Mouse (Mus musculus) heart, postnatal 10 days (tissue): ENCODE results near the gene Hmgb4. TPM values are rescaled to one million over a fixed set of nuclear protein-coding genes. Genes with fewer than 3 reads are reported as not detected.

Source experiments
- DNase-seq, 2 experiments: peaks; one replicate each; pipeline ENCODE4 v3.0.0; 2021
- intact Hi-C: fragments of 180-260 bp; cut with DNase I; formaldehyde crosslinking; loops from one replicate; pipeline ENCODE4 v1.15.1; 2025
- total RNA-seq, 2 experiments: library from RNA; stranded (reverse); gene quantifications; 2 replicates each; pipeline ENCODE4 v1.2.3; 2021

Hmgb4 gene
- not detected for total RNA-seq

DNA sequence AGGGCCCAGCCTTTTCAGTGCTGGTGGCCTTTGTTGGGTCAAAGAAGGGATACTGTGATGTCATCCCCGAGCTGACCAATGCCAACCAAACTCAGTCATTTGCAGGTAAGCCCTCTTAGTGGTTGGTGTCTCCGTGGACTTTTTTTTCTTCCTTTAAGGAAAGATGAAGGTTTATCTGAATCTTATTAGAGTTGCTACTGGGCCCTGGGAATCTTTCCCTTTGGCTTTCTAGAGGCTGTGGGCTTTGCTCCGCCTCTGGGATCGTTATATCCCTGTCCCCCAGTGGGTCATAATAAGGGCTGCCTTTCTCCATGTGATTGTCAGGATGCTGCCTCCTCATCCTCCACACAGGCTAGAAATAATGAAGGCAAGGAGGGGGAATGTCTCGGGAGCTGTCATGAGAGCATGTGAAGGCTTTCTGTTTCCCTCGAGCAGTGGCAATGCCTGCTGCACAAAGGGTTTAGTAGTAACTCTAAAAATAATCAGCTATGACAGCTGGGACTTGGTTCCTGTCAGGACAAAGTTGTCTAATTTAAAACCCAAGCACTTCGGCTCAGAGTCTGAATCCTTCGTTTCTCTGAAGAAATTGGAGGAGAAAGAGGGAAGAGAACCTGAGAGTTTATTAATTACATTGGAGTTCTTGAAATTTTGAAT is at the start of gene Hmgb4:
Hmgb4 (minus strand) TSS at position 51 of the 654 bp plus-strand sequence.
- intact Hi-C loops = no loop called here
- DNase-seq = no peak

DNA sequence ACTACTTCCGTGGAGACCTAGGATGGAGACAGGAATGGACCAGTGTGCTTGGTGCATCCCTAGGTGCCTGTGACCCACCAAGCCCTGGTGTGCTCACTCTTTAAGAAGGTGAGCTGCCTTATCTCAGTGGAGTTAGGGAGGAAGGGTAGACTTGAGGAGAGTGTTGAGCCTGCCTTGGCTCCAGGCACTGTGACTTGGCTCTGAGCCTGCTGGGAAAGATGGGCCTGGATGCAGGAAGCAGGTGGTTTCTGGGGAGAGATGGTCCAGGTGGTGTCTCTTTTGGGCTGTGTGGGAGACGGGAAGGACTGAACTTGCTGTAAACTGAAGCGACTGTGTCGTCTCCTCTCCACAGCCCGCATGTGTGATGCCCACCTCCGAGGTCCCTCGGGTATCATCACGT is 45.3 kb upstream of the Hmgb4 start:
- intact Hi-C loops = no loop called here
- no peak for DNase-seq

DNA sequence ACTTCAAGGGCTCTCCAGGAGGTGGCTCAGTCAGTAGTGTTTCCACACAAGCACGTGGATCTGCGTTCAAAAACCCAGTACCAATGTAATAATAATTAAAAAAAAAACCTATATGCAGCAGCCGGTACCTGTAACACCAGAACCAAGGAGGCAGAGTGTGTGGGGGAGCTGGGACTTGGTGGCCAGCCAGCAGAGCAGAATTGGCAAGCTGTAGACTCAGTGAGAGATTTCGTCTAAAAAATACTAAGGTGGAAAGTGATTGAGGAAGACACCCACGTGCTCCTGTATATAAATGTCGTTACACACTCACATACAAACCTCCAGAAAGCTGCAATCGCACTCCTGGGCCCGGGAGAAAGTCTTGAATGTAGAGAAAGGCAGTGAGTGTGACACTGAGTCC is 43.3 kb upstream of the Hmgb4 start:
- intact Hi-C loops = no loop called here
- no peak for DNase-seq

DNA sequence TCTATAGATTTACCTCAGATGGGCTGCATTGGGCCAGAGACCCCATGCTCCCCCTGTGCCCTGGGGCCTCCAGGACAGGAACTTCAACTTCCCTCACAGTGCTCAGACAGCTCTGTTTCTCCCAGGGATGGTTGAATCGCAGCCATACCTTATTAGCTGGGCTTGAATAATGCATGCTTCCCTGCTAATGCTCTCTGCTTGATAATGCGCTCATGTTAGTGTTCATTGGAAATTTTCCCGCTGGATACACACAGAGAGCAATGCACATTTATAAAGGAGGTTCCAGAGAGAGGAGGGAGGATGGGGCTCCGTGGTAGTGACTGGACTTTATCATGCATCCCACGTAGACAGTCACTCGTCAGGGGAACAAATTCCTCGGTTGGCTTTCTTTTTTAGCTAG is 27.3 kb upstream of the Hmgb4 start:
- intact Hi-C loops = no loop called here
- DNase-seq = no peak

DNA sequence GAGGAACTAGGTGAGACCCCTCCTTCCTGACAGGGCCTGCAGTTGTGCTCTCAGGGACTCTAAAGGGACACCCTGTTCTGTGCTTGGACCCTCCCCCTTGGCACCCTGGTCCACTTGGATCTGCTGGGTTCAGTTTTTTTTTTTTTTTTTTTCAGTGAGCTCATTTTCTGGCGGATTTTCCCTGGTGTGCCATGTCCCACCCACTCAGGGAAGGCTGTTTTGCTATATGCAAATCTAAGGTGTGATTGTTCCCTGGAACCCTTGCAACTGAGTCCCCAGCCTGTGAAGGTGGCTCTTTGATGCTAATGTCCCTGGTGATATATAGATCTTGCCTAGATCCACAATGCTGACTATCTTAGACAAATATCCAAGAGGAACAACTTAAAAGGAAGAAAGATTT is 24.3 kb upstream of the Hmgb4 start:
- no peak for DNase-seq
- intact Hi-C loops = no loop called here

DNA sequence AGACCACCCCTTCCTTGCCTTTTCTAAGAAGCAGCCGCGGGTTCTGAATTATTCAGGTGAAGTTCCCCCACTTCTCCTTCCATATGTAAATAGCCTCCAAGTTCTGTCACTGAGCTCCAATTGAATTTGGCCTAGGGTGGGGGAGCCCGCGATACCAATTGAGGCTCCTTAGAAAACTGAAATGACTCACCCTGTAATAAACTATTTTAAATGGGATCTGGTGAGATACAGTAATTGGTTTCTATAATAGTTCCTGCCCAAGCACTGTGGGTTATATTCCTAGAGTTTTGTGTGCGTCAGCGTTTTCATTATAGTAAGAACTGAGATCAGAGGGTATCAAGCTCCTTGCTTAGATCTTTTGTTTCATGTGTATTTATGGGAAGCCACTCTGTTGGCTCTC is 14.8 kb upstream of the Hmgb4 start:
- intact Hi-C loops = no loop called here

DNA sequence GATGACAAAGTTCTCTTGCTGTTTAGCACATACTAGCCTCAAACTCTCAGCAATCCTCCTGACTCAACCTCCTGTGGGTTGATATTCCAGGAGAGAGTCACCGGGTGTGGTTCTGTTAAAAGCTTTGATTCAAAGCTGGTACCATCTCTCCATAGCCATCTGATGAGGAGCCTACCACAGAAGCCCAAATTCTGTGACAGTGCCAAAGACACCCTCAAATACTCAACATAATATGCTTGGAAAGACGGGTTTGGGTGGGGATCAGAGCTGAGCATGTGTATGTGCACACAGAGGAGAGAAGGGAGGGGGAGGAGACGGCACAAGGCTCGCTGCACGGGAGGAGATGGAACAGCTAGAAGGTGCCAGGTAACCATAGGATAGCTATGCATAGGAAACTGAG is 14.4 kb upstream of the Hmgb4 start:
- no peak for DNase-seq
- intact Hi-C loops = no loop called here

More for the DNA sequence above, 14.8 kb upstream of the Hmgb4 start:
- DNase-seq = no peak

DNA sequence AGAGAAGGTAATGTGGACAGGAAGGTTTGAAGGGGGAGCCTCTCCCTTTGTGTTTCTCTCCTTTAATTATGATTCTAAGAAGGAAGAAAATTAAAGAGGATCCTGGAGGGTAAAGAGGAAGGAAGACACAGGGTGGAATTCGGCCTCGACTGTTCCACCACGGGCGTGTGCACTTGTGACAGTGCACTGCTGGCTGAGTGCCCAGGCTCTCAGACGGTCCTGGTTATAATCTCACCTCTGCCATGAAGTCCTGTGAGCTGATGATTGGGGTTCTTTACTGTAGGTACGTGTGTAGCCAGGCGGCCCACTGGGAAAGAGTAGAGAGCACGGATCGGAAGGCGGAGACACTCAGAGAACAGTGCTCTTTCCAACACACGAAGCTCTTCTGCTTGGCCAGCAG is 12.4 kb upstream of the Hmgb4 start:
- intact Hi-C loops = no loop called here
- DNase-seq = no peak

DNA sequence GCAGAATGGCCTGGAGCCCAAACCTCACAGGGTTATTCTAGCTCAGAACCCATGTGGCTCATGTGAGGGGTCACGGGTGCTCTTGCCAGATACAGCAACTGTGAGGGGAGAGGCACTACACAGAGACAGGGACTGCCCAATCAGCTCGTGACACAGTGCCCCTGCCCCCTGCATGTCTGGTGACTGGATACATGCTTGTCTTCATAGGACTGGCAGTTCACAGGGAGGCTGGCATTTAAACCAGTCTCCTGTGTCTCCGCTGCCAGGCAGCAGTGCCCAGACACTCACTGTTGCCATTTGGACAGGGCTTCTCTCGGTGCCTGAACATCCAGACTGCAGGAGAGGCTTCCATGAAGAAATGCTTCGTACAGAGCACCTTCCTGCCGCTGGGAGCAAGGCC is 11.7 kb upstream of the Hmgb4 start:
- DNase-seq = peak in 1 of 2 experiments; percentile 15
- intact Hi-C loops = no loop called here

DNA sequence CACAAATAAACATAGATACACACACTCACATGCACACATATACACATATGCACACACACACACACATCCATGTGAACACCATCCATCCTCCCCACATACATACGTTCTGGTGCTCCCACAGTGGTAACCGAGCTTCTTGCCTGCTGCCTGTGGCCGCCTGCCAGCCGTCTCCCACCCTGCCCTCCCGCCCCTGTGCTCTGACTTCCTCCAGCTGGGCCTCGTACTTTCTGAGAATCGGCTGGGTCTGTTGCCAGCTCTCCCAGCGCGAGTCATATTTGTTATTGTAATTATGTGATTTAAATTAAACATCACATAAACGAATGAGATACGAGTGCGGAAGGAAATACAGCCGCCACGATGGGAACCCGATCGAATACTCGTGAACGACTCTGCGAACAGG is 10.2 kb upstream of the Hmgb4 start:
- intact Hi-C loops = no loop called here
- DNase-seq = peak; percentile 21 to 25

DNA sequence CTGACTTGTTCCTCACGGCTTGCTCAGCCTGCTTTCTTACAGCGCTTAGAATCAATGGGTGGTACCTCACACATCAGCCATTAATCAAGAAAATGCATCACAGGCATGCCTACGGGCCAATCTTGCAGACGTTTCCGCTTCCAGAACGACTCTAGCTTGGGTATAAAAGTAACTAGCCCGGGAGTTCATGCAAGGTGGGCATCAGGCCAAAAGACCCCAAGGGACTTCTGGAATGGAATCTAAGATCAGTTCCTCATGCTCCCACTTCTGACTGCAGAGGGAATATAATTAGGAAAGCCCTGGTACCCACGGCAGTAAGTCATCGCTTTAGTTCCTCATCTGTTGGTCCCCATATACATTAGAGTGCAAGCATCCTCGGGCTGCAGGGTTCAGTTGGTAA is 9.4 kb upstream of the Hmgb4 start:
- peak in 1 of 2 experiments; percentile 21 for DNase-seq
- intact Hi-C loops = no loop called here

DNA sequence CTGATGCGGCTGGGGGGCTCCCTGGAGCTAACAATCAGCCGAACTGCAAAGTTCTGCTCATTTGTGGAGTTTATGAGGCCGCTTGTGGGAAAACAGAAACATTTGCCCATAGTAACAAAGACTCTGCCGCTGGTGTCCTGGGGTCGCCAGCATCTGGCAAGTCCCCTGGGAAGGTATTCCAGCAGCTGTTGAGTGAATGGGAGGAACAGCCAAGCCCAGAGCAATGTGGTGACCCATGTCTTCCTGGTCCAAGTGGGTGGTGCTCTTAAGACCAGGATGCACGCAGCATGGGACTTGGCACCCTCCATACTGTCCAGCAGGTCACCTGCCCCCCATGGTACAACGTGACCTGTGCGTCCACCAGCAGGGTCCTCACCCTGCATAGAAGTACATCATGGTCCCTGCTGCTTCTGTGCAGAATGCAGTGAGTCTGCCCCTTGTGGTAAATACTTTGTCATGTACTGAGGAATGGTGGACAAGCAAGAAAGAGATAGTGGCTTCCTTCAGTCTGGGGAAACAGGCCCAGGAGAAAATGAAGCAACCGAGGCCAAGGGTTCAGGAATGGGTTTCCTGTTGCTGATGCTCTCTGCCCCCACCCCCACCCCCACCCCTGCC is 8.6 kb upstream of the Hmgb4 start:
- DNase-seq = peak; percentile 17 to 27
- intact Hi-C loops = no loop called here

DNA sequence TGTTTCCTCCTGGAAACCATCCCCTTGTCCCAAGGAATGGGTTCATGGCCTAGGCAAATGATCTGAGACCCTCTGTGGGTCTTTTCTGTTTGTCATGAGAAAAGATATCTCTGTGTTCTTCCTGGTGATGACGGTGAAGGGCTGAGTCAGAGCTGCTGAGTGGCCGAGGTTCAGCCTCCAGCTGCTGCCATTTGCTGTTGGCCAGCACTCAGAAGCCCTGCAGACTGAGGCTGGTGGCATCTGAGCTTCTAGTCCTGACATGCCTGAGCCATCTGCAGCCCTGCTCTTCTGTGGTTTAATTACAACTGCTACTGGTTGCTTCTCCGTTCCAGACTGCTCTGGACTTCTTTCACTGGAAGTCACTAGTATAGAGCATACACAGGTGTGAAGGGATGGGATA is 4.6 kb upstream of the Hmgb4 start:
- intact Hi-C loops = no loop called here
- no peak for DNase-seq

DNA sequence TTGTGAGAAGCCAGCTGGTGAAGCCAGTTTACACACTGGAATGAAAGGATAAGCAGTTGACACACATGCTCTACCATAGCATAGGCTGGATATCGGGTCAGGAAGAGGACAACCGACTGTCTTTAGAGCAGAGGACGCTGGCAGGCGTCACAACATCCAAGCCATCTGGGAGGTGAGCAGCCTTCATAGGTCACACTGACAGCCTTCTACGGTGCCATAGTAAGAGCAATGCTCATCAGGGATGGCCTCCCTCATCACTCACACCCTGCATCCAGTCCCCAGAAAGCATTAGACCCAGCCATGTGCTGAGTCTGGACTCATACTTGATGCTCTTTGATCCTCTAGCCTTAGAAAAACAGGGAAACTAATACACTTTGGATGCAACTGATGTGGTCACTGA is 3.7 kb upstream of the Hmgb4 start:
- no peak for DNase-seq
- intact Hi-C loops = no loop called here

DNA sequence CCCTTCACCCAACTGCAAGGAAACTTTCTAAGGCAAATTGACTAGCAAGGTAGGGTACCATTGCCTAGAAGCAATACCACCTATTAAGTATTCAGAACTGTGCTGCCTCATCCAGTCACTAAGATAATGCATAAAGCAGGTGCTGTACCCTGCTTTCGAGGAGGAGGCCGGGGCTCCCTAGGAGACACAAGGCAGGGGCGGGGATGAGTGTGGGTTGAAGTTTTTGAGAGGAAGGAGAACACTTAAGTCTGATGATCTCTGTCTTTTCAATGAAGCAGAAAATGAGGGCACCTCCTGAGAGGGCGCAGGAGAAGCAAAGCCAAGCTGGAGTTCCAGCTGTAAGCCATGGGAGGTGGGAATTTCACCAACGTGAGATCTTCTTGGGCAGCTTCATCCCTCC is 1.5 kb downstream of the Hmgb4 start:
- intact Hi-C loops = no loop called here
- no peak for DNase-seq

DNA sequence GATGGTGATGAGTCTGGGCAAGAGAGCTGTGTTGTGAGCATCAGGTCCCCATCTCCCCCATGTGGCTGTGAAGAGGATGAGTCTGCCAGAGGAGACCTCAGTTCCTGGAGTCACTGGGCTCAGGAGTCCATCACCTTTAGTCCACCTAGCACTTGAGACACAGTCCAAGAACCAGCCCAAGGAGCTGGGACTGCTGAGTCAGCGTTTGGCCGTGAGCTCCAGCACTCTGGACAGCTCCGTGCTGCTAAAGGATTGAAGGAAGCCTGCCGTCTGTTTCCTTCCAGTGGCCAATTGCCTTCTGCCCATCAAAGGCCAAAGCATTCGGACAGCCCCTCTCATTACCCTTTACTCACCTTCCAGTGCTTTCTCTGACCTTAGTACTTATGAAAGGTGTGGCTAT is 12.1 kb downstream of the Hmgb4 start:
- intact Hi-C loops = no loop called here
- DNase-seq = peak; percentile 35 to 67

DNA sequence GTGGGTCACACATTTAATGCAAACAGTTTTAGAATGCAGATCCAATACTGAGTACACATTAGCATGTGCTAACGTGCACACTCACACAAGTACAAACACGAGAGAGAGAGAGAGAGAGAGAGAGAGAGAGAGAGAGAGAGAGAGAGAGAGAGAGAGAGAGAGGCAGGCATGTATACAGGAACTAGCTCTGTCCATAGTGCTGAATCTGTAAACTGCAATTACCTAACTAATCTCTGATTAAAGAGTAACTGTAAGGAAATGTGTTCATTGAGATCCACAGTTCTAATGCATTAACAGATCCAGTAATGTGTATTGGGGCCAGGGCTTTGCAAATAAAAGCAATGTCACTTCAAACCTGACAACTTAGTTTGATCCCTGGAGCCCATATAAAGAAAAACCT is 15.6 kb downstream of the Hmgb4 start:
- DNase-seq = no peak
- intact Hi-C loops = no loop called here

DNA sequence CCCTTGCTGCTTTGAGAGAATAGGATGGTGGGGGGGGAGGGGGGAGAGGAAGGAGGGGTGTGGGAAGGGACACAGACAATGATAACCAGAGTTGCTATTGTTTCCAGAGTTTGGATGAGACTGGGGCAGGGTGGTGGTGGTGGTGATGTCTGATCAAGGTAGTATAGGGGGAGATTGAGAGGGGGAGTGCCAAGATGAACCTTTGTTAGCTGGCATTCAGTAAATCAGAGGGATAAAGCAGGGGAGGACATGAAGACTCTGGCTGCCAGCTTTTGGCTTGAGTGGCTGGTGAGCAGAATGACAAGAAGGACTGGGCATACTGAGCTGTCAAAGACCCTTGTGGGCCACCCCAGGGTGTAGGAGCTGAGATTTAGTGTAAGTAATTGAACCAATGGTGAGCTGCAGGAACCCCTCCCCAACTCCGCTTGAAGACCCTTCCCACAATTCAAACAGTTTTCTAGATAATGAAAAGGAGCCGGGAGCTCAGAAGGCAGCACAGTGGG is 18.9 kb downstream of the Hmgb4 start:
- no peak for DNase-seq
- intact Hi-C loops = no loop called here

DNA sequence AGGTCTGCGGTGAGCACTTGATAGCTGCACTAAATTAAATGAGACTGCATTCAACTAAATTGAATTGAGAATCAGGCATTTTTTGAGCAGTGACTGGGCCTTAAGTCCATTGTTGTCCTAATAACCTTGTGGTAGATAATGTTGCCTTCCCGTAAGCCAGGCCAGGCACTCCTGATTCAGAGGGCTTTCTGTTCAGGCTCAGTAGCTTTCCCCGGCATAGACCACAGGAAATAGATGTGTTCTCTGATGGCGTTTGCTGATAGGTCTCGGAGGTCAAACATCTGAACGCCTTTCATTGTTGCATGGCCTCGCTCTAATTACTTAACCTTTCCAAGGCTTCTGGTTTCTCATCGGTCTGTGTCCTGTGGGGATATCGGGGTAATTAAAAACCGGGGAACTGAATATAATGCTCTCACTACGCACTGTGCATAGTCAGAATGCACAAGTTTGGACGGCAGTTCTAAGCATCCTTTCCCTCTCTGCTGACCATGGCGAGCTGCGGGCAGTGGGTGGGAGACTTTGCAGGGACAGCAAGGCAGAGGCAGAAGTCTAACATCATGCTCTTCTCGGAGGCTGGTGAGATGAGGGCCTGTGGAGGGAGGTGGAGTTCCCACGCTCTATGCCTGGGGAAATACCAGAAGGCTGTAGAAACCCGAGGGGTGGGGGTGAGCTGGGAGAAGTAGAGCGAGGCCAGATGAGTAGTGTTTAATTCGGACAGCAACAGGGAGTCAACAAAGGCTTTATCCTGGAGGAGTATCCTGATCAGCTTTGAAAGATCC is 19.5 kb downstream of the Hmgb4 start:
- DNase-seq = no peak
- intact Hi-C loops = no loop called here

DNA sequence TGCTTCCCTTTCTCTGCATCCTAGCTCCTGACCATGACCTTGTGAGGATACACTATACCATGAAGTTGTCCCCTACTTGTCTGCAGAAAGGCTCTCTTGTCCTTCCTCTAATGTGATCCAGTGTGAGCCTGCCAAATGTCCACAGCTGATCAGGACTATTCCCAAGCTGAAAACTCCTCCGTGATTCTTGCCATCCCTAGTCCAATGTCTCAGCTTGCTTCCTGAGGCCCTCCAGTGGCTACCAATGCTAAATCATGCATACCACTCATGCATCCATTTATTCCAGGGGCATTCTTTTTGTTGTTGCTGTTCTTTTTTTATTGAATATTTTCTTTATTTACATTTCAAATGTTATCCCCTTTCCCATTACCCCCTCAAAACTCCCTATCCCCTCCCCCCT is 21.6 kb downstream of the Hmgb4 start:
- intact Hi-C loops = no loop called here

DNA sequence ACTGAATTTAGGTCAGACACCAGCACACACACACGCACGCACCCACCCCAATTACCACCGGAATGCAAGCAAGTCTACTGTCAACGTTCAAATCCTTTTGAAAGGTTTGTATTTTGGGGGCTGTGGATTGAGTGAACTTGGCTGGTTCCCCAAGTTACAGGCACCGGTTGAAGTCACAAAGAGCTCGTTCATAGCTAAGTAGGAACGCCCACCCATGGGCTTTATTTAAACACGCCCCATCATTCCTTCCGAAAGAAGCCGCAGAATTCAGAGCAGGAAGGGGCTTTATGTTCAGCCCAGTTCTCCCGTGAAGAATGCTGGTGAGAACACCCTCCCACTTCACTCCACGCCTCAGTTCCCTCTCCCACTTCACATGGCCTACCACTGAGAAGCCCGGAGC is 27.3 kb downstream of the Hmgb4 start:
- DNase-seq = no peak
- intact Hi-C loops = no loop called here

More for the DNA sequence above, 21.6 kb downstream of the Hmgb4 start:
- no peak for DNase-seq
